Mouse (Mus musculus) lung, postnatal 0 days (tissue): Measurements from ENCODE around the gene Cldn13.
A peak's percentile ranks its signal among the peaks of the same experiment; 100 is the strongest.

Source experiments
- CTCF ChIP-seq: IDR thresholded peaks from 2 replicates; pipeline ENCODE4 v1.5.1; 2016; ENCODE audit warnings: antibody characterized with exemption, mild to moderate bottlenecking
- EP300 ChIP-seq: IDR thresholded peaks from 2 replicates; pipeline ENCODE4 v1.6.1; 2016; ENCODE audit warnings: antibody characterized with exemption, mild to moderate bottlenecking, control low read depth

GRCm38 (mm10) chr5:134887447-134888335, 27.6 kb downstream of the Cldn13 start:
- peak; percentile 89 for TF ChIP-seq EP300
- TF ChIP-seq CTCF: peak; percentile 31
